Mouse (Mus musculus) layer of hippocampus, adult 9-10 months (tissue): ENCODE results near the gene Cfap65.

Experiments
- DNase-seq: peaks from one replicate; pipeline ENCODE4 v3.0.0; 2022; ENCODE audit warnings: low spot score

Cfap65 gene

DNA sequence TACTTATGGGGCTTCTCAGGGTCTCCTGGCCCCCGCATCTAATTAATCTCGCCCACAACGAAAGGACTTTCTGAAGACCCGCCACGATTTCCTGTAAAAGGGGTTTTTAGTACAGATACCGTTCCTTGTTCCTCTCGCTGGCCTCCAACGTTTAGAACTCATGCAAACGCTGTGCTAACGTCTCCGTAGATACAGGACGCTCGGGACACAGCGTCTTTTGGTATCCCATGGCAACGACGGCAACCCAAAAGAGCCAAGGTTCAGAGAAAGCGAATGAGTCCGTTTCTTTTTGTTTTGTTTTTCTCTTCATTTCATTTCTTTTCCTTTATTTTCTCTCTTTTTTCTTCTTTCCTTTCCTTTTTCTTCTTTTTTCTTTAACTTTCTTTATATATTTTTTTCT is at the start of gene Cfap65:
Gene Cfap65 (minus strand): TSS at position 198 of the 400 bp plus-strand sequence.
- DNase-seq: no peak

DNA sequence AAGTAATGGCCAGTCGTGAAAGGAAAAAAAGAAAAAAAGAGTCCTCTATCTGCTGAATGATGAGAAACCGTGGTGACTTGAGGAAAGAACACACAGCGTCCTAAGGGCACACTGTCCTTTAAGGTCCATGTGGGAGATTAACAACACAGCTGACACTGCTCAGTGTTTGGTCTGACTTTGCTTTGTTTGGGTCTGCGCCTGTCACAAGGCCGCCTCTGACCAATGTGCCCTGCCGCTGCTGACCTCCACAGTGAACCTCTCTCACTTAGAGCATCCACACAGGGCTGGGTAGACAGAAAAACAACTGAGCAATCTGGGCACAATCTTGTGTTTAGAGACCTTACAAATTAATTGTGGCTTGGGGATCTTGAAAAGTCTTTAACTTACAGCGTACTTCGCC is 41.6 kb upstream of the Cfap65 start:
- DNase-seq: no peak

GRCm38 (mm10) chr1:74975936-74976335 is 40.5 kb upstream of the Cfap65 start:
- DNase-seq: no peak

DNA sequence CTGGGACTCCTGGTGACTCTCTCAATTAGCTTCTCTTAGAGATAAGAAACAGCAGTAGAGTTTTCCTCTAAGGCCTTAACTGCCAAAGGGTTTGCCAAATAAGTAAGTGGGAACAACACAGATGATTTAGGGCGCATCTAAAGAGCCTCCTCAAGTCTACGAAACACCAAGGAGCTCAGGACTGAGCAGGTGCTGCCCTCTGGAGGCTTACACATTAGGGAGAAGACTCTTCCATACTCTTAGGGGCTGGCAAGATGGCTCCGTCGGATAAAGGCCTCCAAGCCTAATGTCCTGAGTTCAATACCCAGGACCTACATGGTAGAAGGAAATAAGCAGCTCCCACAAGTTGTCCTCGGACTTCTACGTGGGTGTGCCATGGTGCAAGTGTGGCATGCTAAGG is 38.2 kb upstream of the Cfap65 start:
- DNase-seq: no peak

DNA sequence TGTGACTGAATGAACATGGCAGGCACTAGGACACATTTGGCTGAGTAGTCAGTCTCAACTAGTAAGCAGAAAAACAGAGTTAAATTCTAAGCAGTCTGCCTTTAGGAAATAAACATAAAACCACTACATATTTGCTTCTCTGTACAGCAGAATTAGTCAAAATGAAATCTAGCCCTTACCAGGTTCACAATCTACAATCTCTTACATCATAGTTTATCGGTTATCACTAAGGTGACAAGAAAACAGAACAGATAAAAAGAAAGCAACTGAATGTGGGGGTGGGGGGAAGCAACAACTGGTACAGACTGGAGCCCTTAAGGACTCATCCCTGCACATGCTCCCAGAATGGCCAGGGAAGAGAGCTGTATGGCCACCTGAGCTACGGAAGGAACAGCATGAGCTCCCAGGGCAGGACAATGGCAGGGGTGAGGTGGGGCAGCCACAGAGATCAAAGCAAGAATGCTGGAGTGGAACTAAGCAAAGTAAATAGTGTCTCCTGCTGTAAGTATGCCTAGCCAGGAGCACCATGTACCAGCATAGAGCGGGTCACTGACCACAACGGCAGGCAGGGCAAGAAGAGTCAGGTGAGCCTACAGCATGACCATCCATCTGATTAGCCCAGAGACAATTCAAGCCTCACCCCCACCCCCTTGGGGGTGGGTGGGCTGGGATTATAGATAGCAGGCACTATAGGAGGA is 36.1 kb upstream of the Cfap65 start:
- no peak for DNase-seq

DNA sequence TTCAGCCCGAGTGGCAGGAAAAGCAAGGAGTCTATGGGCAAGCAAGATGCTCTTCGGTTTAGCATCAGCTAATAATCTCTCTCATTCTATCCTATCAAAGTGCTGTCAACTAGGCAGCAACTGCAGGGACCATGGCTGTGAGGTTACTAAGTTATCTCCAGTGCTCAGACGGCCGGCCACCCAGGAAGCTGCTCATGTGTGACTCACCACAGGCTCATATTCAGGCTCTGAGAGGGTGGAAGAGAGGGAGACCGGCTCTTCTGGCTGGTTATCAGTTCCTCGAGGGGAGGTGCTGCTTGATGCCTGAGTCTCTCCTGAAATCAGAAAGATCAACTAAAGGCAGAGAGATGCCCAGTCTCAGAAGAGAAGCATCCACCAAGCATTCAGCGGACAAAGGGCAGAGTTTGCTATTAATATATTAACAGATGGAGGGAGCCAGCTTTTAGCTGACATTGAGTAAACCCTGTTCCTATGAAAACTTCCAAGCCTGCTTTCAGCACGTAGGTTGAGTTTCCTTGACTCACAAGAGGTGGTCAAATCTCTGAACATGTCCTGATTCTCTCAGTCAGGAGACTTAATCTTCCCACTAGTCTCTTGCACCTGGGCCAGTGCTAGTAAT is 32.7 kb upstream of the Cfap65 start:
- DNase-seq: no peak

GRCm38 (mm10) chr1:74964494-74965215 is 29.3 kb upstream of the Cfap65 start:
- peak; percentile 25 for DNase-seq

DNA sequence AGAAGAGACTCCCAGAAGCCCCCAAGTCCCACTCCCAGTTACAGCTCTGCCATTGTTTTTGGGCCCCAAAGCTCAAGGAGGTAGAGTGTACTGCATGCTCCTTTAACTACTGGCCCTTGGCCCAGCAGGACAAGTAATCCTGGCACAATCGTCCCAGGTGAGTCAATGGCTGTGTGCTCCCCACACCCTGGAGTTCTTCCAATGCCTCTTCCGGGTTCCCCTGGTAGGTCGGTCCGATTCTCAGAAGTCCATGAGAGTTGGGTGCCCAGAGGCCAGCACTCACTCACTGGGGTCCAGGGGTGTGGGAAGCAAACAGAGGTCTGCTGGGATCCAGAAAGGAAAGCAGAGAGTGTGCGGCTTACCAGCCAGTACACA is 27.4 kb upstream of the Cfap65 start:
- no peak for DNase-seq

DNA sequence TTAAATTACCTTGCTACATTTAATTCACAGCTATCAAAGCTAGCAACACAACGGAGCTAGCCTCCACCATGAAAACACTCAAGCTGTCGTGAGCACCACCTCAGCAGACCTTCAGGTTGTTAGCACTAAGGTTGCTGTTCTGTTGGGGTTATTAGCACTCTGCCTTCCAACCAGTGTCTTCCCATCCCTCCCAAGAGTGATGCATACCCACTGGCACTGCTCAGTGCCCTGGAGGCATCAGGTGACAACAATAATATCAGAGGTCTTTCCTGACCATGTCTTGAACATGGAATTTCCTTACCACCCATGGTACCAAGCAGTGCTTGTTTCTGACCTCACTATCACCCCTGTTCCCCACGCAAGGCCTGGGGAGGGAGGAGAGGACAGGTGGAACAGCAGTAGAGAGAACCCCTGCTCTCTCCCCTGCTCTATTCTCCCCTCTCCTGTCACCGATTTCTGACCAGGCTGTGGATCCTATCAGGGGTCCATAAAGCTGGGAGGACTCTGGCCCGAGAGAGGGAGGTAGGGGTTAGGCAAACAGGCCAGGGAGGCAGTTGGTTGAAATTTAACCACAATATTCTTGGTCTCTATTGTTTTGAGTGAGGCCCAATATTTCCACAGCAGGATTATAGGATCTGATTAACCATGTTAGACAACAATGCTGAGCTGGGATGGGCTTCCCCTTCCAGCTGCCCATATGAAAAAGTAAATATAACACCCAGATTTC is 26.9 kb upstream of the Cfap65 start:
- no peak for DNase-seq

- DNase-seq: no peak
Measured at GRCm38 (mm10) chr1:74961722-74962121, 26.3 kb upstream of the Cfap65 start.

GRCm38 (mm10) chr1:74960059-74960458 is 24.7 kb upstream of the Cfap65 start:
- DNase-seq: no peak

DNA sequence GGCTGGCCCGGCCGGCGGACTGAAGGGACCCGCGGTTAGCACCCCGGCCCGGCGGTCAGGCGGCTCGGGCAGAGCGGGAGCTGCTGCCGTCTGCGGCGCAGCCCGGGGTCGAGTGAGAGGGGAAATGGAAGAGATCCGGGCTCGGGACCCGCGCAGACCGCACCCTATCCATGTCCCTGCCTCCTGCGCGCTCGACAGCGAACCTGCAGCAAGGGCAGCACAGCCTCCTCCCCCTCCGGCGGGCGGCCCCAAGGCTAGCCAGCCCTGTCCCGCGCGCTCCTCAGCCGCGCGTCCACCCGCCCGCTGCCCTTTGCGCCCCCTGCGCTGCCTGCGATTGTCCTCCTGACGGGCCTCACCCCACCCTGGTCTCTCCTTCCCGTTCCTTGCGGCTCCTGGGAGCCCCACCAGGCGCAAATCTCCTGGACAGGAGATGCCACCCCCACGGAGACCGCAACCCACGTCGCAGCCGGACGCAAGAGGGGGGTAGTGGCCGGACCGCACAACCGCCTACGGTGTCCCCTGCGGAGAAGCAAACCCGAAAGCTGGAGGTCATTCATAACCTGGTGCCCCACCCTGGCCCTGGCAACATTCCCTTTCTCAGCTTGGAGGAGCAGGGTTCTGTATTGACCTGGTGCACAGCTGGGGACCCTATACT is 16.3 kb upstream of the Cfap65 start, which contains the start of gene Ihh:
Gene Ihh (minus strand): TSS at position 117 of the 655 bp plus-strand sequence.
- DNase-seq: no peak

DNA sequence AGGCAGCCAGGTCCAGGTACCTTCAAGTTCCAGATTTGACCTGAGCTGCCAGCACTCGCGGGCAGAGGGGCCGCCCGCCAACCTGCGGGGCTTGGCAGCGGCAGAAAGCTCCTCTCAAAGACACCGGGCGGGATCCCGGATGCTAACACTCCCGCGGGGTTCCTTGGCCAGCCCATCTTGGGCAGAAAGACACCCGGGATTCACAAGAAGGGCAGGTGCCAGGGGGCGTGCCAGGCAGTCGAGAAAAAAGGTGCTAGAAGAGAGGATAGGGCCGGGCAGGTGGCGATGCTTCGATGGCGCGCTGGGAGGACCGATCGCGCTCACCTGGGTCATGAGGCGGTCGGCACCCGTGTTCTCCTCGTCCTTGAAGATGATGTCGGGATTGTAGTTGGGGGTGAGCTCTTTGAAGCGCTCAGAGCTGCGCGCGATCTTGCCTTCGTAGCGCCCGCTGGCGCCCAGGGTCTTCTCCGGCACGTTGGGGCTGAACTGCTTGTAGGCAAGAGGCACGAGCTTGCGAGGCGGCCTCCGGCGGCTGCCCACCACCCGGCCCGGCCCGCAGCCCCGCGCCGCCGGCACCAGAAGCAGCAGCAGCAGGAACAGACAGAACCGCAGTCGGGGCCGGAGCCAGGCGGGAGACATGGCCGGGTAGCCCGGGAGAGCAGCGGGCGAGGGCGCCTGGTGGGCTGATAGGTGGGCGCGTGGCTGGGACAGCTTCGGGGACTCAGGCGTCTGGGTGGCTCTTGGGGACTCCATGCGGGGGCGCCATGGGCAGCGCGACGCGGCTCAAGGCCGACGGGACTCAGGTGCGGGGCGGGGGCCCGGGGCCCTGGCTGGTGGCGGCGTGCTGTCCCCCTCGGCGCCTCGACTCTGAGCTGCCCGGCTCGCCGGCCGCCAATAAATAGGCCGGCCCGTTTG is 15.4 kb upstream of the Cfap65 start:
- DNase-seq: no peak

GRCm38 (mm10) chr1:74950066-74950465 is 14.7 kb upstream of the Cfap65 start:
- DNase-seq: no peak

DNA sequence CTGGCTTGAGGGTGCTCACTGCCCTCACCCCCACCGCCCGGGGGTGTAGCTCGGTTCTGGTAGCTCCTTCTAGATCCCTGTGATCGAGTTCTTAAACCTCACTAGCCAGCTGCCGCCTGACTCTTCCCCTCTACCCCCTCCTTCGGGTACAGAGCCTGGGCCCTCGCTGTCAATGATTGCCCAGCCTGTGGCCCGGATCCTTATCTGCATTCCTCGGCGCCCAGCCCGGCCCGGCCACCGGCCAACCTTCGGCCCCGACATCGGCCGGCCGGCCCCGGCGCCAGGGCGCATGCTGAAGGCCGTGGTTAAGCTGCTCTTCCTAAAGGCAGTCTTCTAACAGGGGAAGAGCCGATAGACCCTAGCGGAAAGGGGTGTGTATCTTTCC is 14.3 kb upstream of the Cfap65 start:
- no peak for DNase-seq

- DNase-seq: no peak
Measured at GRCm38 (mm10) chr1:74948784-74949665, 13.6 kb upstream of the Cfap65 start.

DNA sequence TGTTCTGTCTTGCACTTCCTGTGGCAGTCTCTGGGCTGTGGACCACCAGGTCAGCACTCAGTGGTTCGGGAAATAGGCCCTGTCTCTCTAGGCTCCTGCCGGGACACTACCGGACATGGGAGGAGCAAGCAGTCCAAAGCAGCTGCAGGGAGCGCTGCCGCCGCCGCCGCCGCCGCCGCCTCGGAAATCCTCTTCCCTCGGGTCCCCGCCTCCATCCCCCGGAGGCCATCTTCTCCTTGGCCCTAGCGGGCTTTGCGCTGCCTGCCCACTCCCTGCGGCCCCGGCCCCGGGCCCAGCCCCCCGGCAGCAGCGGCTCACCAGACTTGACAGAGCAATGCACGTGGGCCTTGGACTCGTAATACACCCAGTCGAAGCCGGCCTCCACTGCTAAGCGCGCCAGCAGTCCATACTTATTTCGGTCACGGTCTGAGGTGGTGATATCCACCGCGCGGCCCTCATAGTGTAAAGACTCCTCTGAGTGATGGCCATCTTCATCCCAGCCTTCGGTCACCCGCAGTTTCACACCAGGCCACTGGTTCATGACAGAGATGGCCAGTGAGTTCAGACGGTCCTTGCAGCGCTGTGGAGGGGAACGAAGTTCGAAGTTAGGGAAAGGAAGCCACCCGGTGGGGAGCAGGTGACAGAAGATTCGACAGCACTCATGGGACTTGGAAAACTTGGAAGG is 12.7 kb upstream of the Cfap65 start:
- DNase-seq: no peak

- DNase-seq: no peak
Measured at GRCm38 (mm10) chr1:74941651-74942360, 6.4 kb upstream of the Cfap65 start.

DNA sequence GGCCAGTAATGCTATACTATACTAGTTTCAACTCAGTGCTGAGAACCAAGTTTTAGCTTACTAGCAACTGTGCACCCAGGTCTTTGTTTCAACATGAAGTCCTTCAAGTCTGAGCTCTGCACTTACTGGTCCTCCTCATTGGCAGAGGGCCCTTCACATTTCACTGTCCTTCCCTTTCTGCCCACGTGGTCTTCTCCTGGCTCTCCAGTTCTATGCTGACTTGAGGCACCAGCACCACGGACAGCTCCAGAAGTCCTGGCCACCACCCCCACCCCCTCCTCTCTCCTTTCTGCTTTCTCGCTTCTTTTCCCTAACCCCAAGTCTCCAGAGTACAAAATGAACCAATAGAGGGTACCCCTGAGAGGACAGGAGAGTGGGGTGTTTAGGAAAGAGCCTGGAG is 4.4 kb upstream of the Cfap65 start:
- DNase-seq: no peak
